Mouse (Mus musculus) limb, embryonic 14.5 days (tissue): ENCODE results near the gene 3110082I17Rik. TPM values are rescaled to one million over a fixed set of nuclear protein-coding genes. Genes with fewer than 3 reads are reported as not detected.

Source experiments
- ATAC-seq: fragments of 200-750 bp; cut with Nextera tagmentation; 2 replicates; pipeline ENCODE4 v1.8.0; 2017; ENCODE audit warnings: low read depth, moderate number of reproducible peaks, moderate TSS enrichment; ENCODE audit not compliant: low FRiP score
- DNase-seq: peaks from one replicate; pipeline ENCODE4 v3.0.0-alpha.2; 2015; ENCODE audit warnings: low spot score
- H3K27ac ChIP-seq: fragments of 300-500 bp; sonication (generic); replicated peaks from 2 replicates; pipeline ENCODE4 v1.5.1; 2014; ENCODE audit warnings: low read depth, mild to moderate bottlenecking, low read length, moderate library complexity, mixed read lengths
- H3K27me3 ChIP-seq: fragments of 300-500 bp; sonication (generic); 2 replicates; pipeline ENCODE4 v1.6.1; 2014; ENCODE audit warnings: low read length, mixed read lengths; ENCODE audit not compliant: control insufficient read depth, insufficient read depth
- H3K36me3 ChIP-seq: fragments of 300-500 bp; sonication (generic); 2 replicates; pipeline ENCODE4 v1.6.1; 2014; ENCODE audit warnings: mild to moderate bottlenecking, low read length, moderate library complexity, mixed read lengths; ENCODE audit not compliant: control insufficient read depth, insufficient read depth
- H3K4me1 ChIP-seq: fragments of 300-500 bp; sonication (generic); 2 replicates; pipeline ENCODE4 v1.6.1; 2014; ENCODE audit warnings: antibody characterized with exemption, low read length, mixed read lengths; ENCODE audit not compliant: control insufficient read depth, insufficient read depth
- H3K4me2 ChIP-seq: fragments of 300-500 bp; sonication (generic); replicated peaks from 2 replicates; pipeline ENCODE4 v1.6.1; 2014; ENCODE audit warnings: low read depth, mild to moderate bottlenecking, low read length, moderate library complexity; ENCODE audit not compliant: severe bottlenecking
- H3K4me3 ChIP-seq: fragments of 300-500 bp; sonication (generic); replicated peaks from 2 replicates; pipeline ENCODE4 v1.5.1; 2014; ENCODE audit warnings: low read length
- H3K9ac ChIP-seq: fragments of 300-500 bp; sonication (generic); 2 replicates; pipeline ENCODE4 v1.6.1; 2014; ENCODE audit warnings: mild to moderate bottlenecking, low read depth, low read length, moderate library complexity; ENCODE audit not compliant: severe bottlenecking
- H3K9me3 ChIP-seq: fragments of 300-500 bp; sonication (generic); 2 replicates; pipeline ENCODE4 v1.6.1; 2016; ENCODE audit warnings: low read length; ENCODE audit not compliant: control insufficient read depth
- POLR2A ChIP-seq: fragments of 200-500 bp; IDR thresholded peaks from 2 replicates; pipeline ENCODE4 v1.8.0; 2012; ENCODE audit warnings: inconsistent platforms, mild to moderate bottlenecking, moderate library complexity, borderline replicate concordance; ENCODE audit not compliant: insufficient read depth, insufficient read length; ENCODE audit errors: extremely low read depth
- WGBS: fragments of 180-500 bp; shearing (Covaris S2); extraction: QIAGEN DNeasy Blood & Tissue Kit; methylation state at CpG from one replicate; pipeline ENCODE4 v1.1.7; 2014; 5-methylcytosine and 5-hydroxymethylcytosine counted together
- polyA plus RNA-seq, 2 experiments: library from polyadenylated mRNA; depleted of rRNA in 1 of 2; stranded (reverse) in 1 of 2; unstranded in 1 of 2; fragments of >200 nt; fragmentation: Nextera tagmentation in 1 of 2; extraction: Ambion mirVana in 1 of 2; gene quantifications; 2 replicates each; pipeline versions ENCODE4 v1.2.1 to v1.2.3; 2012 to 2014

3110082I17Rik gene
- polyA plus RNA-seq (2012; rRNA removed): 23.2 and 25.2 TPM in 2 replicates
- polyA plus RNA-seq (2014; fragmentation: Nextera tagmentation; extraction: Ambion mirVana): 27.9 and 29.9 TPM in 2 replicates

- peak within 1 kb of the TSS; percentile 83 for H3K4me2 ChIP-seq
- ATAC-seq (peak; percentile 99), DNase-seq (peak; percentile 98)
- no peaks in the 10 kb centered on the region for H3K27me3 ChIP-seq
- H3K36me3 ChIP-seq: no peaks in the 10 kb centered on the region; the same call in 1 of the 2 replicates
- peaks cover 9% of the 10 kb centered on the region; the same call in 1 of the 2 replicates for H3K4me1 ChIP-seq
- no peak for TF ChIP-seq POLR2A
- H3K9ac ChIP-seq: peak within 1 kb of the TSS; percentile 59
- H3K9me3 ChIP-seq: no peaks in the 10 kb centered on the region
- peak within 1 kb of the TSS; percentile 62 for H3K4me3 ChIP-seq
- 7% methylated on average over 41 of the region's 42 CpGs for WGBS
- H3K27ac ChIP-seq: no peak within 1 kb of the TSS
Observed at GRCm38 (mm10) chr5:139460384-139461067, at the start of gene 3110082I17Rik. TSS of gene 3110082I17Rik (minus strand) at chr5:139460527.

GRCm38 (mm10) chr5:139506207-139506606 is 45.9 kb upstream of the 3110082I17Rik start:
- no peaks in the 10 kb centered on the region for H3K4me1 ChIP-seq
- WGBS: 12% methylated on average over 5 of the region's 5 CpGs
- no peak overlapping the region for H3K27ac ChIP-seq
- no peak overlapping the region for H3K4me2 ChIP-seq
- no peak overlapping the region for H3K9ac ChIP-seq
- no peak for ATAC-seq
- no peak for TF ChIP-seq POLR2A
- H3K9me3 ChIP-seq: no peaks in the 10 kb centered on the region
- DNase-seq: no peak
- H3K27me3 ChIP-seq: peaks cover 10% of the 10 kb centered on the region; the same call in 1 of the 2 replicates
- no peaks in the 10 kb centered on the region for H3K36me3 ChIP-seq
- H3K4me3 ChIP-seq: no peak overlapping the region

- TF ChIP-seq POLR2A: no peak
- H3K9me3 ChIP-seq: no peaks in the 10 kb centered on the region
- WGBS: 5% methylated on average over 10 of the region's 14 CpGs
- H3K27ac ChIP-seq: no peak overlapping the region
- no peak overlapping the region for H3K4me2 ChIP-seq
- DNase-seq (peak; percentile 70), ATAC-seq (peak; percentile 60; the same call in 1 of the 2 replicates)
- no peak overlapping the region for H3K4me3 ChIP-seq
- H3K36me3 ChIP-seq: no peaks in the 10 kb centered on the region
- H3K27me3 ChIP-seq: 0 out of 2 replicates have a peak, but pooled peaks cover under 1% of the 10 kb centered on the region
- no peaks in the 10 kb centered on the region for H3K4me1 ChIP-seq
- no peak overlapping the region for H3K9ac ChIP-seq
Observed at GRCm38 (mm10) chr5:139505073-139505606, 44.8 kb upstream of the 3110082I17Rik start.

GRCm38 (mm10) chr5:139502281-139502680 is 42.0 kb upstream of the 3110082I17Rik start:
- no peak overlapping the region for H3K9ac ChIP-seq
- H3K36me3 ChIP-seq: no peaks in the 10 kb centered on the region
- 86% methylated on average over 14 of the region's 14 CpGs for WGBS
- no peak for TF ChIP-seq POLR2A
- ATAC-seq (no peak), DNase-seq (no peak)
- H3K9me3 ChIP-seq: no peaks in the 10 kb centered on the region
- no peak overlapping the region for H3K27ac ChIP-seq
- H3K27me3 ChIP-seq: no peaks in the 10 kb centered on the region
- H3K4me1 ChIP-seq: no peaks in the 10 kb centered on the region
- H3K4me2 ChIP-seq: no peak overlapping the region
- no peak overlapping the region for H3K4me3 ChIP-seq

GRCm38 (mm10) chr5:139498791-139499190 is 38.5 kb upstream of the 3110082I17Rik start:
- Histone ChIP-seq H3K4me1 (no peaks in the 10 kb centered on the region; the same call in 1 of the 2 replicates), H3K4me2 (no peak overlapping the region), H3K27me3 (no peaks in the 10 kb centered on the region), H3K27ac (no peak overlapping the region), H3K36me3 (no peaks in the 10 kb centered on the region), H3K9ac (no peak overlapping the region), H3K4me3 (no peak overlapping the region), H3K9me3 (no peaks in the 10 kb centered on the region)
- 57% methylated on average over 5 of the region's 5 CpGs for WGBS
- ATAC-seq (no peak), DNase-seq (no peak)
- no peak for TF ChIP-seq POLR2A
